Mouse (Mus musculus) neural tube, embryonic 13.5 days (tissue): Measurements from ENCODE around the gene Gm20605. TPM values are rescaled to one million over a fixed set of nuclear protein-coding genes. Genes with fewer than 3 reads are reported as not detected.

Experiments
- ATAC-seq: fragments of 200-750 bp; cut with Nextera tagmentation; 2 replicates; pipeline ENCODE4 v1.8.0; 2017; ENCODE audit warnings: low read depth, mild to moderate bottlenecking, moderate TSS enrichment, moderate library complexity
- H3K27ac ChIP-seq: fragments of 300-500 bp; sonication (generic); replicated peaks from 2 replicates; pipeline ENCODE4 v1.5.1; 2015; ENCODE audit warnings: moderate library complexity, mild to moderate bottlenecking, inconsistent platforms
- H3K27me3 ChIP-seq: fragments of 300-500 bp; sonication (generic); 2 replicates; pipeline ENCODE4 v1.6.1; 2015; ENCODE audit warnings: mild to moderate bottlenecking, inconsistent platforms
- H3K36me3 ChIP-seq: fragments of 300-500 bp; sonication (generic); 2 replicates; pipeline ENCODE4 v1.6.1; 2015; ENCODE audit warnings: mild to moderate bottlenecking, inconsistent platforms
- H3K4me1 ChIP-seq: fragments of 300-500 bp; sonication (generic); replicated peaks from 2 replicates; pipeline ENCODE4 v1.6.1; 2015; ENCODE audit warnings: inconsistent platforms
- H3K4me2 ChIP-seq: fragments of 300-500 bp; sonication (generic); 2 replicates; pipeline ENCODE4 v1.6.1; 2015; ENCODE audit warnings: inconsistent platforms, mild to moderate bottlenecking, moderate library complexity
- H3K4me3 ChIP-seq: fragments of 300-500 bp; sonication (generic); 2 replicates; pipeline ENCODE4 v1.5.1; 2015; ENCODE audit warnings: mild to moderate bottlenecking, inconsistent platforms
- H3K9ac ChIP-seq: fragments of 300-500 bp; sonication (generic); 2 replicates; pipeline ENCODE4 v1.6.1; 2015; ENCODE audit warnings: moderate library complexity, mild to moderate bottlenecking, inconsistent platforms
- H3K9me3 ChIP-seq: fragments of 300-500 bp; sonication (generic); 2 replicates; pipeline ENCODE4 v1.6.1; 2016; ENCODE audit warnings: inconsistent platforms
- WGBS: fragments of 180-500 bp; shearing (Covaris S2); methylation state at CpG from one replicate; pipeline ENCODE4 v1.1.7; 2015; 5-methylcytosine and 5-hydroxymethylcytosine counted together
- polyA plus RNA-seq: library from polyadenylated mRNA; unstranded; fragments of >200 nt; fragmentation: Nextera tagmentation; extraction: Ambion mirVana; gene quantifications from 2 replicates; pipeline ENCODE4 v1.2.1, GENCODE M21; 2015

Gm20605 gene
- 6.7 and 7.9 TPM in 2 replicates for polyA plus RNA-seq

GRCm38 (mm10) chr5:137628498-137629305 is at the start of gene Gm20605, which contains the start of the genes Fbxo24 and Lrch4:
Gene Gm20605 (plus strand): TSS chr5:137629175.
Gene Fbxo24 (minus strand): TSS chr5:137629002.
Gene Lrch4 (plus strand): TSS chr5:137629121.
- H3K4me2 ChIP-seq, result peak within 1 kb of the TSS; percentile 86
- peak within 1 kb of the TSS; percentile 94 for H3K27ac ChIP-seq
- peak within 1 kb of the TSS; percentile 83 for H3K4me3 ChIP-seq
- peak within 1 kb of the TSS; percentile 86 for H3K9ac ChIP-seq
- peak; percentile 98 for ATAC-seq
- H3K4me1 ChIP-seq, result peaks cover 49% of the 10 kb centered on the region
- H3K27me3 ChIP-seq, result no peaks in the 10 kb centered on the region
- WGBS, result under 1% methylated on average over 45 of the region's 46 CpGs
- H3K9me3 ChIP-seq, result no peaks in the 10 kb centered on the region
- peaks cover 3% of the 10 kb centered on the region for H3K36me3 ChIP-seq

GRCm38 (mm10) chr5:137580246-137580645 is 48.7 kb upstream of the Gm20605 start:
- no peak overlapping the region for H3K9ac ChIP-seq
- no peaks in the 10 kb centered on the region for H3K36me3 ChIP-seq
- H3K27ac ChIP-seq, result no peak overlapping the region
- peaks cover 17% of the 10 kb centered on the region for H3K27me3 ChIP-seq
- ATAC-seq, result no peak
- H3K9me3 ChIP-seq, result no peaks in the 10 kb centered on the region
- H3K4me3 ChIP-seq, result no peak overlapping the region
- peaks cover 20% of the 10 kb centered on the region for H3K4me1 ChIP-seq
- no peak overlapping the region for H3K4me2 ChIP-seq
- 81% methylated on average over 6 of the region's 6 CpGs for WGBS

GRCm38 (mm10) chr5:137582702-137583101 is 46.3 kb upstream of the Gm20605 start:
- H3K9me3 ChIP-seq, result no peaks in the 10 kb centered on the region
- ATAC-seq, result 0 out of 2 replicates have a peak, but pooled peaks have one; percentile 20
- no peaks in the 10 kb centered on the region for H3K36me3 ChIP-seq
- H3K27ac ChIP-seq, result no peak overlapping the region
- H3K4me3 ChIP-seq, result no peak overlapping the region; the same call in 1 of the 2 replicates
- peaks cover 20% of the 10 kb centered on the region for H3K4me1 ChIP-seq
- peaks cover 17% of the 10 kb centered on the region for H3K27me3 ChIP-seq
- 43% methylated on average over 8 of the region's 8 CpGs for WGBS
- H3K4me2 ChIP-seq, result peak overlapping the region; percentile 61
- H3K9ac ChIP-seq, result peak overlapping the region; percentile 67

- peak; percentile 84 for ATAC-seq
- WGBS, result 19% methylated on average over 27 of the region's 27 CpGs
- H3K27ac ChIP-seq, result peak overlapping the region; percentile 73
These were observed 45.3 kb upstream of the Gm20605 start for GRCm38 (mm10) chr5:137583670-137584169.

GRCm38 (mm10) chr5:137584976-137585375 is 44.0 kb upstream of the Gm20605 start:
- no peak overlapping the region for H3K4me3 ChIP-seq
- H3K4me1 ChIP-seq, result peaks cover 20% of the 10 kb centered on the region
- peaks cover 17% of the 10 kb centered on the region for H3K27me3 ChIP-seq
- no peak overlapping the region for H3K4me2 ChIP-seq
- no peaks in the 10 kb centered on the region for H3K36me3 ChIP-seq
- H3K27ac ChIP-seq, result no peak overlapping the region
- 33% methylated on average over 8 of the region's 8 CpGs for WGBS
- no peaks in the 10 kb centered on the region for H3K9me3 ChIP-seq
- ATAC-seq, result no peak
- H3K9ac ChIP-seq, result no peak overlapping the region

More at GRCm38 (mm10) chr5:137583670-137584169, 45.3 kb upstream of the Gm20605 start:
- Histone ChIP-seq H3K4me1 (peaks cover 20% of the 10 kb centered on the region), H3K9ac (peak overlapping the region; percentile 67), H3K4me3 (peak overlapping the region; percentile 38), H3K36me3 (no peaks in the 10 kb centered on the region), H3K27me3 (peaks cover 17% of the 10 kb centered on the region), H3K9me3 (no peaks in the 10 kb centered on the region), H3K4me2 (peak overlapping the region; percentile 61)

- H3K36me3 ChIP-seq, result no peaks in the 10 kb centered on the region
- no peak overlapping the region for H3K9ac ChIP-seq
- 75% methylated on average over 5 of the region's 5 CpGs for WGBS
- no peaks in the 10 kb centered on the region for H3K4me1 ChIP-seq
- no peak overlapping the region for H3K4me2 ChIP-seq
- no peak for ATAC-seq
- H3K27ac ChIP-seq, result no peak overlapping the region
- H3K9me3 ChIP-seq, result no peaks in the 10 kb centered on the region
- H3K4me3 ChIP-seq, result no peak overlapping the region
- H3K27me3 ChIP-seq, result no peaks in the 10 kb centered on the region
These were observed 38.5 kb upstream of the Gm20605 start for GRCm38 (mm10) chr5:137590507-137590906.

- no peak overlapping the region for H3K27ac ChIP-seq
- H3K4me3 ChIP-seq, result no peak overlapping the region
- no peaks in the 10 kb centered on the region for H3K27me3 ChIP-seq
- H3K4me1 ChIP-seq, result peaks cover 20% of the 10 kb centered on the region
- no peaks in the 10 kb centered on the region for H3K9me3 ChIP-seq
- H3K9ac ChIP-seq, result no peak overlapping the region
- WGBS, result 79% methylated on average over 7 of the region's 7 CpGs
- ATAC-seq, result no peak
- no peak overlapping the region for H3K4me2 ChIP-seq
- H3K36me3 ChIP-seq, result peaks cover 17% of the 10 kb centered on the region
These were observed 33.1 kb upstream of the Gm20605 start for GRCm38 (mm10) chr5:137595921-137596320.

- Histone ChIP-seq H3K36me3 (peaks cover 17% of the 10 kb centered on the region), H3K27me3 (no peaks in the 10 kb centered on the region), H3K9ac (0 out of 2 replicates have a peak overlapping the region, but pooled peaks have one; percentile 1), H3K4me1 (peaks cover 23% of the 10 kb centered on the region), H3K4me3 (peak overlapping the region; percentile 15), H3K9me3 (no peaks in the 10 kb centered on the region), H3K4me2 (peak overlapping the region; percentile 39), H3K27ac (no peak overlapping the region)
- no peak for ATAC-seq
- WGBS, result 42% methylated on average over 30 of the region's 30 CpGs
These were observed 32.2 kb upstream of the Gm20605 start for GRCm38 (mm10) chr5:137596601-137597261.

- WGBS, result 97% methylated on average over 6 of the region's 6 CpGs
- no peak overlapping the region for H3K4me2 ChIP-seq
- no peaks in the 10 kb centered on the region for H3K27me3 ChIP-seq
- peaks cover 17% of the 10 kb centered on the region for H3K36me3 ChIP-seq
- no peak for ATAC-seq
- no peaks in the 10 kb centered on the region for H3K9me3 ChIP-seq
- H3K4me3 ChIP-seq, result no peak overlapping the region
- no peak overlapping the region for H3K27ac ChIP-seq
- H3K4me1 ChIP-seq, result peaks cover 32% of the 10 kb centered on the region
- H3K9ac ChIP-seq, result no peak overlapping the region
These were observed 31.4 kb upstream of the Gm20605 start for GRCm38 (mm10) chr5:137597625-137598024.

- ATAC-seq, result no peak
- Histone ChIP-seq H3K4me3 (no peak overlapping the region), H3K4me1 (peaks cover 38% of the 10 kb centered on the region), H3K9ac (no peak overlapping the region), H3K36me3 (peaks cover 17% of the 10 kb centered on the region), H3K9me3 (no peaks in the 10 kb centered on the region), H3K27ac (no peak overlapping the region), H3K4me2 (no peak overlapping the region), H3K27me3 (no peaks in the 10 kb centered on the region)
- WGBS, result 86% methylated on average over 2 of the region's 2 CpGs
These were observed 30.7 kb upstream of the Gm20605 start for GRCm38 (mm10) chr5:137598100-137598826.

GRCm38 (mm10) chr5:137599600-137599999 is 29.4 kb upstream of the Gm20605 start:
- Histone ChIP-seq H3K27me3 (no peaks in the 10 kb centered on the region), H3K4me3 (peak overlapping the region; percentile 69), H3K9ac (peak overlapping the region; percentile 94), H3K9me3 (no peaks in the 10 kb centered on the region), H3K36me3 (peaks cover 17% of the 10 kb centered on the region), H3K4me1 (peaks cover 45% of the 10 kb centered on the region), H3K4me2 (peak overlapping the region; percentile 90), H3K27ac (no peak overlapping the region)
- ATAC-seq, result no peak
- WGBS, result 74% methylated on average over 9 of the region's 9 CpGs
